ENCODE assay signal across 9 mouse cellular contexts in genomic region chrX:102031851-102032250, GRCm38 (mm10). TPM values are rescaled to one million over a fixed set of nuclear protein-coding genes. Genes with fewer than 3 reads are reported as not detected.
DNase-seq lines count a peak whose midpoint lies in the region; ATAC-seq and TF ChIP-seq lines count a peak whose summit lies in the region.
"Had no signal": no experiment of that assay in that cellular context is flagged by ENCODE, and none has a peak within 500 bp of the region (broad histone marks: within the 10 kb centered on the region; RNA-seq: fewer than 3 reads in every experiment).

No protein-coding gene starts in this region.

- no peak overlapping the region for H3K27ac ChIP-seq in hindbrain, embryonic 10.5 days
- H3K27ac ChIP-seq in hindbrain, embryonic 13.5 days = no peak overlapping the region
- no peak overlapping the region for H3K27ac ChIP-seq in MEL (ENCODE audit: control insufficient read depth, low read depth, low read length)
- no peak overlapping the region for H3K27ac ChIP-seq in embryonic facial prominence, embryonic 10.5 days (replicated peaks)
- H3K27ac ChIP-seq in lung, postnatal 0 days (ENCODE audit: low read length) = no peak overlapping the region

- no peaks in the 10 kb centered on the region for H3K9me3 ChIP-seq in hindbrain, embryonic 10.5 days
- H3K9me3 ChIP-seq in hindbrain, embryonic 13.5 days = no peaks in the 10 kb centered on the region
- H3K9me3 ChIP-seq in MEL (replicated peaks; ENCODE audit: insufficient read depth, low read length) = no peaks in the 10 kb centered on the region
- no peaks in the 10 kb centered on the region for H3K9me3 ChIP-seq in embryonic facial prominence, embryonic 10.5 days
- no peaks in the 10 kb centered on the region for H3K9me3 ChIP-seq in lung, postnatal 0 days (ENCODE audit: low read length)
- H3K9me3 ChIP-seq: hindbrain, embryonic 15.5 days had no signal

- TF ChIP-seq RAD21 in MEL (IDR thresholded peaks at IDR 0.05; ENCODE audit: low read depth, low read length) = no peak

- no peak overlapping the region for H3K4me3 ChIP-seq in hindbrain, embryonic 10.5 days
- no peak overlapping the region for H3K4me3 ChIP-seq in hindbrain, embryonic 13.5 days
- no peak overlapping the region for H3K4me3 ChIP-seq in MEL (ENCODE audit: control insufficient read depth in 1 of 2, insufficient read depth in 1 of 2, low read depth in 2 of 2, low read length in 2 of 2)
- H3K4me3 ChIP-seq in embryonic facial prominence, embryonic 10.5 days = no peak overlapping the region
- H3K4me3 ChIP-seq in lung, postnatal 0 days (ENCODE audit: low read depth, low read length) = no peak overlapping the region
- H3K4me3 ChIP-seq: hindbrain, embryonic 15.5 days had no signal

- TF ChIP-seq EP300 in MEL (IDR thresholded peaks at IDR 0.05; ENCODE audit: low read depth in 1 of 2, low read length in 2 of 2) = no peak
- TF ChIP-seq EP300 in lung, postnatal 0 days (IDR thresholded peaks at IDR 0.05) = no peak

- DNase-seq in hindbrain, embryonic 10.5 days (ENCODE audit: low spot score) = peak; percentile 41
- DNase-seq in MEL (ENCODE audit: low read depth, low spot score) = peak; percentile 75
- DNase-seq in embryonic facial prominence, embryonic 10.5 days (ENCODE audit: low spot score) = peak; percentile 35
- peak; percentile 44 for DNase-seq in lung, postnatal 0 days (ENCODE audit: low spot score)
- peak; percentile 19 to 34 for DNase-seq in spleen, adult 18-20 months
- no peak for DNase-seq in left cerebral cortex, adult 9 months (ENCODE audit: low spot score in 2 of 2)
- no peak for DNase-seq in frontal cortex, postnatal 14 days (ENCODE audit: low spot score in 2 of 2)

- no peak for TF ChIP-seq POLR2A in MEL (IDR thresholded peaks at IDR 0.05; ENCODE audit: control insufficient read depth in 1 of 2, insufficient read depth in 1 of 2, low read depth in 1 of 2, low read length in 2 of 2, poor library complexity in 1 of 2)

- no peak for TF ChIP-seq CTCF in MEL (IDR thresholded peaks at IDR 0.05 in 2 of 3, conservative IDR thresholded peaks at IDR 0.05 in 1 of 3; ENCODE audit: control insufficient read depth in 1 of 3, insufficient read depth in 1 of 3, low read depth in 2 of 3, low read length in 3 of 3, poor library complexity in 1 of 3, severe bottlenecking in 1 of 3)
- TF ChIP-seq CTCF in lung, postnatal 0 days (IDR thresholded peaks at IDR 0.05) = no peak

- no peak overlapping the region for H3K4me2 ChIP-seq in hindbrain, embryonic 13.5 days
- H3K4me2 ChIP-seq in lung, postnatal 0 days (replicated peaks; ENCODE audit: low read depth, low read length) = no peak overlapping the region
- H3K4me2 ChIP-seq: hindbrain, embryonic 15.5 days had no signal

- H3K79me2 ChIP-seq in MEL (ENCODE audit: control insufficient read depth, insufficient read depth, low read length, poor library complexity) = no peaks in the 10 kb centered on the region

- no peaks in the 10 kb centered on the region for H3K36me3 ChIP-seq in hindbrain, embryonic 10.5 days
- H3K36me3 ChIP-seq in hindbrain, embryonic 13.5 days = no peaks in the 10 kb centered on the region
- H3K36me3 ChIP-seq in MEL (ENCODE audit: control insufficient read depth in 1 of 2, insufficient read depth in 2 of 2, low read length in 2 of 2) = peaks cover 0 to 25% of the 10 kb centered on the region in 2 experiments; a peak in 2 of 4 replicates
- no peaks in the 10 kb centered on the region for H3K36me3 ChIP-seq in embryonic facial prominence, embryonic 10.5 days (replicated peaks)
- no peaks in the 10 kb centered on the region for H3K36me3 ChIP-seq in lung, postnatal 0 days (ENCODE audit: insufficient read depth, low read length)
- H3K36me3 ChIP-seq: hindbrain, embryonic 15.5 days had no signal

- no peak overlapping the region for H3K9ac ChIP-seq in hindbrain, embryonic 13.5 days
- H3K9ac ChIP-seq in MEL (ENCODE audit: control insufficient read depth, low read depth, low read length, poor library complexity, severe bottlenecking) = no peak overlapping the region
- no peak overlapping the region for H3K9ac ChIP-seq in lung, postnatal 0 days (replicated peaks; ENCODE audit: low read depth)
- H3K9ac ChIP-seq: hindbrain, embryonic 15.5 days had no signal

- H3K4me1 ChIP-seq in hindbrain, embryonic 10.5 days (replicated peaks) = peaks cover 33% of the 10 kb centered on the region
- H3K4me1 ChIP-seq in hindbrain, embryonic 13.5 days (replicated peaks) = no peaks in the 10 kb centered on the region; the same call in 1 of the 2 replicates
- peaks cover 2 to 29% of the 10 kb centered on the region in 2 experiments; a peak in 3 of 4 replicates for H3K4me1 ChIP-seq in MEL (ENCODE audit: control insufficient read depth in 1 of 2, insufficient read depth in 2 of 2, low read length in 2 of 2)
- H3K4me1 ChIP-seq in embryonic facial prominence, embryonic 10.5 days = peaks cover 5% of the 10 kb centered on the region
- H3K4me1 ChIP-seq in lung, postnatal 0 days (ENCODE audit: insufficient read depth, low read depth, low read length) = no peaks in the 10 kb centered on the region
- H3K4me1 ChIP-seq: hindbrain, embryonic 15.5 days had no signal

- H3K27me3 ChIP-seq in hindbrain, embryonic 10.5 days (ENCODE audit: insufficient read depth, poor library complexity, severe bottlenecking) = peaks cover 77% of the 10 kb centered on the region
- peaks cover 32% of the 10 kb centered on the region for H3K27me3 ChIP-seq in hindbrain, embryonic 13.5 days
- no peaks in the 10 kb centered on the region for H3K27me3 ChIP-seq in MEL (ENCODE audit: control insufficient read depth in 1 of 2, insufficient read depth in 2 of 2, low read length in 2 of 2)
- peaks cover 98% of the 10 kb centered on the region for H3K27me3 ChIP-seq in embryonic facial prominence, embryonic 10.5 days (replicated peaks; ENCODE audit: low read depth, poor library complexity, severe bottlenecking)
- H3K27me3 ChIP-seq in lung, postnatal 0 days (replicated peaks; ENCODE audit: insufficient read depth, low read length) = no peaks in the 10 kb centered on the region

- no peak for ATAC-seq in hindbrain, embryonic 13.5 days (ENCODE audit: low FRiP score)
- ATAC-seq in lung, postnatal 0 days = peak; percentile 81

- WGBS in hindbrain, embryonic 10.5 days = 54% methylated on average over 6 of the region's 6 CpGs
- 41% methylated on average over 6 of the region's 6 CpGs for WGBS in hindbrain, embryonic 13.5 days
- WGBS in embryonic facial prominence, embryonic 10.5 days = 66% methylated on average over 6 of the region's 6 CpGs
- 26% methylated on average over 6 of the region's 6 CpGs for WGBS in lung, postnatal 0 days

TF ChIP-seq in MEL, 35 proteins besides CTCF, POLR2A, EP300 and RAD21:
- TF ChIP-seq NELFE (IDR thresholded peaks at IDR 0.05; ENCODE audit: low read depth, low read length) (no peak), GATA1 (IDR thresholded peaks at IDR 0.05; ENCODE audit: low read depth, low read length) (peak; percentile 62), MXI1 (IDR thresholded peaks at IDR 0.05; ENCODE audit: low read depth, low read length) (peak; percentile 50; the same call in 1 of the 2 replicates), RCOR1 (IDR thresholded peaks at IDR 0.05; ENCODE audit: low read depth, low read length) (no peak), ETS1 (IDR thresholded peaks at IDR 0.05; ENCODE audit: low read depth, low read length) (0 out of 2 replicates have a peak, but pooled peaks have one; percentile 12), ELF1 (IDR thresholded peaks at IDR 0.05; ENCODE audit: low read depth, low read length) (peak; percentile 48; the same call in 1 of the 2 replicates)

RNA-seq across cellular contexts. Expression of gene Rtl5, which starts 39.3 kb away (rescaled TPM):
- 2.8 and 3.6 TPM in 2 replicates for polyA plus RNA-seq in hindbrain, embryonic 10.5 days (2016; fragmentation: Nextera tagmentation; extraction: Ambion mirVana)
- polyA plus RNA-seq in hindbrain, embryonic 13.5 days (2015; fragmentation: Nextera tagmentation; extraction: Ambion mirVana) = 4.7 and 7.1 TPM in 2 replicates
- total RNA-seq in MEL (2012; rRNA removed) = 0.04 TPM in 1 of 2 replicates, not detected in the other
- under 1 TPM in 1 of 2 experiments, not detected in 1; 0.03 TPM for polyA plus RNA-seq in MEL (2012; ENCODE audit: insufficient read depth in 1 of 2, insufficient read length in 2 of 2, low read depth in 1 of 2, low replicate concordance in 2 of 2, missing spikeins in 1 of 2)
- 1.9 and 3.1 TPM in 2 replicates for polyA plus RNA-seq in embryonic facial prominence, embryonic 10.5 days (2016; fragmentation: Nextera tagmentation; extraction: Ambion mirVana)
- polyA plus RNA-seq in lung, postnatal 0 days (2015; fragmentation: Nextera tagmentation; extraction: Ambion mirVana) = 1.5 and 1.7 TPM in 2 replicates

Comparison
In these comparisons a context has a peak if more than half of its experiments do, and no peak if none do; other contexts are left out.
1. DNase-seq: peak in hindbrain, embryonic 10.5 days (single experiment), MEL (single experiment), embryonic facial prominence, embryonic 10.5 days (single experiment), lung, postnatal 0 days (single experiment) and spleen, adult 18-20 months (2 of 2); none in left cerebral cortex, adult 9 months (0 of 2) and frontal cortex, postnatal 14 days (0 of 2).